Mouse (Mus musculus) ES-E14 (cell line): ENCODE data around the gene Slmap. TPM values are rescaled to one million over a fixed set of nuclear protein-coding genes. Genes with fewer than 3 reads are reported as not detected.

ENCODE experiments used
- DNase-seq: peaks from one replicate; pipeline ENCODE4 v3.0.0-alpha.2; 2013; ENCODE audit warnings: low read depth, low spot score
- H3K27ac ChIP-seq: 2 replicates; pipeline ENCODE4 v1.5.1; 2012; ENCODE audit warnings: low read depth, mild to moderate bottlenecking, low read length, moderate library complexity, mixed read lengths; ENCODE audit not compliant: poor library complexity, insufficient read depth, severe bottlenecking
- H3K36me3 ChIP-seq: 2 replicates; pipeline ENCODE4 v1.6.1; 2012; ENCODE audit warnings: mild to moderate bottlenecking, low read length, moderate library complexity, mixed read lengths; ENCODE audit not compliant: control insufficient read depth, poor library complexity, insufficient read depth, severe bottlenecking
- H3K4me1 ChIP-seq, 2 experiments: fragments of 150-350 bp in 1 of 2; sonication (generic) in 1 of 2; 2 replicates each; pipeline ENCODE4 v1.6.1; 2012; ENCODE audit warnings: low read length in 2 of 2, mild to moderate bottlenecking in 1 of 2, mixed read lengths in 1 of 2; ENCODE audit not compliant: control insufficient read depth in 2 of 2, insufficient read depth in 2 of 2, poor library complexity in 1 of 2
- H3K4me3 ChIP-seq, 2 experiments: fragments of 150-350 bp in 1 of 2; sonication (generic) in 1 of 2; 2 replicates each; pipeline ENCODE4 v1.5.1; 2012; ENCODE audit warnings: low read length in 2 of 2, low read depth in 1 of 2, mild to moderate bottlenecking in 1 of 2, mixed read lengths in 1 of 2; ENCODE audit not compliant: insufficient read depth in 1 of 2, poor library complexity in 1 of 2, severe bottlenecking in 1 of 2
- H3K9ac ChIP-seq: 2 replicates; pipeline ENCODE4 v1.6.1; 2012; ENCODE audit warnings: low read depth, mild to moderate bottlenecking, low read length, mixed read lengths; ENCODE audit not compliant: poor library complexity, insufficient read depth, severe bottlenecking
- H3K9me3 ChIP-seq: fragments of 150-350 bp; sonication (generic); 2 replicates; pipeline ENCODE4 v1.6.1; 2012; ENCODE audit warnings: low read depth, mild to moderate bottlenecking, low read length; ENCODE audit not compliant: control insufficient read depth, insufficient read depth
- CHD2 ChIP-seq: IDR thresholded peaks from 2 replicates; pipeline ENCODE4 v1.6.1; 2014; ENCODE audit warnings: mild to moderate bottlenecking, low read depth, low read length, inconsistent platforms
- HCFC1 ChIP-seq: IDR thresholded peaks from 2 replicates; pipeline ENCODE4 v1.6.1; 2012; ENCODE audit warnings: low read length, inconsistent platforms, borderline replicate concordance; ENCODE audit not compliant: insufficient read depth
- MAFK ChIP-seq: IDR thresholded peaks from 2 replicates; pipeline ENCODE4 v1.6.1; 2014; ENCODE audit warnings: mild to moderate bottlenecking, low read depth, low read length, inconsistent platforms; ENCODE audit not compliant: insufficient read depth
- ZC3H11A ChIP-seq: IDR thresholded peaks from 2 replicates; pipeline ENCODE4 v1.6.1; 2012; ENCODE audit warnings: low read depth, mild to moderate bottlenecking, inconsistent platforms, low read length, borderline replicate concordance
- ZNF384 ChIP-seq: IDR thresholded peaks from 2 replicates; pipeline ENCODE4 v1.6.1; 2012; ENCODE audit warnings: low read depth, low read length, inconsistent platforms
- in situ Hi-C, 2 experiments: fragments of 600-800 bp; cut with MboI; formaldehyde crosslinking; loops; one replicate each; pipeline ENCODE4 v1.15.1; 2025; ENCODE audit warnings: low sequenced_read_pairs in 2 of 2, inconsistent platforms in 1 of 2; ENCODE audit not compliant: unreplicated experiment in 2 of 2
- total RNA-seq: library from RNA; depleted of rRNA; stranded (reverse); fragments of 300-350 nt; gene quantifications from 2 replicates; pipeline ENCODE4 v1.2.3, GENCODE M21; 2012

Slmap gene
- total RNA-seq, 1 experiment = 45.2 TPM

GRCm38 (mm10) chr14:26488329-26489020 is 46.3 kb downstream of the Slmap start:
- no peaks in the 10 kb centered on the region for H3K9me3 ChIP-seq
- no peak for DNase-seq
- peaks cover 2% of the 10 kb centered on the region; the same call in 1 of the 2 replicates for H3K36me3 ChIP-seq
- no peak overlapping the region for H3K4me3 ChIP-seq
- no peak for TF ChIP-seq MAFK
- no peak for TF ChIP-seq ZNF384
- TF ChIP-seq CHD2 = no peak
- H3K27ac ChIP-seq = no peak overlapping the region
- in situ Hi-C loops = no loop called here
- peaks cover 2 to 6% of the 10 kb centered on the region in 2 experiments; a peak in 1 of 4 replicates for H3K4me1 ChIP-seq
- no peak overlapping the region for H3K9ac ChIP-seq

GRCm38 (mm10) chr14:26486416-26487198 is 48.1 kb downstream of the Slmap start:
- H3K36me3 ChIP-seq = peaks cover 2% of the 10 kb centered on the region; the same call in 1 of the 2 replicates
- H3K9me3 ChIP-seq = no peaks in the 10 kb centered on the region
- in situ Hi-C loops = no loop called here
- peak; percentile 49 for DNase-seq
- H3K4me3 ChIP-seq = peak overlapping the region in 1 of 2 experiments; percentile 13; a peak in 1 of 4 replicates
- no peak overlapping the region for H3K9ac ChIP-seq
- TF ChIP-seq MAFK (no peak), ZNF384 (no peak), CHD2 (no peak), ZC3H11A (no peak), HCFC1 (no peak)
- H3K27ac ChIP-seq = no peak overlapping the region
- H3K4me1 ChIP-seq = peaks cover 2 to 6% of the 10 kb centered on the region in 2 experiments; a peak in 1 of 4 replicates

- H3K4me3 ChIP-seq = no peak overlapping the region
- DNase-seq = no peak
- no peak overlapping the region for H3K27ac ChIP-seq
- in situ Hi-C loops = no loop called here
- H3K9me3 ChIP-seq = no peaks in the 10 kb centered on the region
- H3K4me1 ChIP-seq = 0 out of 4 replicates have a peak, but pooled peaks cover 0 to under 1% of the 10 kb centered on the region in 2 experiments
- TF ChIP-seq ZC3H11A (no peak), HCFC1 (no peak), ZNF384 (no peak), MAFK (no peak), CHD2 (no peak)
- no peaks in the 10 kb centered on the region for H3K36me3 ChIP-seq
- no peak overlapping the region for H3K9ac ChIP-seq
Measured at GRCm38 (mm10) chr14:26481457-26481856, 53.3 kb downstream of the Slmap start.

GRCm38 (mm10) chr14:26477738-26478137 is 57.0 kb downstream of the Slmap start:
- H3K27ac ChIP-seq = no peak overlapping the region
- no peak for DNase-seq
- TF ChIP-seq HCFC1 (no peak), ZC3H11A (no peak)
- no peak overlapping the region for H3K9ac ChIP-seq
- no peaks in the 10 kb centered on the region for H3K36me3 ChIP-seq
- no peak overlapping the region for H3K4me3 ChIP-seq
- no peaks in the 10 kb centered on the region for H3K9me3 ChIP-seq
- in situ Hi-C loops = no loop called here
- no peaks in the 10 kb centered on the region for H3K4me1 ChIP-seq
